Mouse (Mus musculus) midbrain, postnatal 0 days (tissue): Measurements from ENCODE around the gene Fignl2. TPM values are rescaled to one million over a fixed set of nuclear protein-coding genes. Genes with fewer than 3 reads are reported as not detected.

Experiments used
- ATAC-seq: fragments of 200-750 bp; cut with Nextera tagmentation; 2 replicates; pipeline ENCODE4 v1.8.0; 2017; ENCODE audit warnings: moderate number of reproducible peaks, mild to moderate bottlenecking, moderate TSS enrichment, moderate library complexity; ENCODE audit not compliant: low FRiP score
- DNase-seq: peaks from one replicate; pipeline ENCODE4 v3.0.0-alpha.2; 2015; ENCODE audit warnings: low spot score
- H3K27ac ChIP-seq: fragments of 300-500 bp; sonication (generic); 2 replicates; pipeline ENCODE4 v1.5.1; 2014; ENCODE audit warnings: low read depth, mild to moderate bottlenecking, low read length, mixed read lengths
- H3K27me3 ChIP-seq: fragments of 300-500 bp; sonication (generic); 2 replicates; pipeline ENCODE4 v1.6.1; 2014; ENCODE audit warnings: low read length, control low read depth, mixed read lengths; ENCODE audit not compliant: insufficient read depth
- H3K36me3 ChIP-seq: fragments of 300-500 bp; sonication (generic); 2 replicates; pipeline ENCODE4 v1.6.1; 2014; ENCODE audit warnings: low read length, control low read depth, mixed read lengths; ENCODE audit not compliant: insufficient read depth
- H3K4me1 ChIP-seq: fragments of 300-500 bp; sonication (generic); 2 replicates; pipeline ENCODE4 v1.6.1; 2014; ENCODE audit warnings: mild to moderate bottlenecking, control low read depth, antibody characterized with exemption, low read length, mixed read lengths; ENCODE audit not compliant: insufficient read depth
- H3K4me2 ChIP-seq: fragments of 300-500 bp; sonication (generic); 2 replicates; pipeline ENCODE4 v1.6.1; 2014; ENCODE audit warnings: low read depth, mild to moderate bottlenecking, low read length, mixed read lengths; ENCODE audit not compliant: poor library complexity, severe bottlenecking
- H3K4me3 ChIP-seq: fragments of 300-500 bp; sonication (generic); 2 replicates; pipeline ENCODE4 v1.5.1; 2014; ENCODE audit warnings: low read depth, mild to moderate bottlenecking, low read length, moderate library complexity
- H3K9ac ChIP-seq: fragments of 300-500 bp; sonication (generic); replicated peaks from 2 replicates; pipeline ENCODE4 v1.6.1; 2014; ENCODE audit warnings: mild to moderate bottlenecking, low read length, moderate library complexity, mixed read lengths; ENCODE audit not compliant: poor library complexity, severe bottlenecking
- H3K9me3 ChIP-seq: fragments of 300-500 bp; sonication (generic); 2 replicates; pipeline ENCODE4 v1.6.1; 2016; ENCODE audit warnings: low read length, control low read depth
- CTCF ChIP-seq: IDR thresholded peaks from 2 replicates; pipeline ENCODE4 v1.5.1; 2016; ENCODE audit warnings: antibody characterized with exemption, mild to moderate bottlenecking
- WGBS: fragments of 180-500 bp; shearing (Covaris S2); extraction: QIAGEN DNeasy Blood & Tissue Kit; methylation state at CpG from one replicate; pipeline ENCODE4 v1.1.7; 2014; 5-methylcytosine and 5-hydroxymethylcytosine counted together
- polyA plus RNA-seq: library from polyadenylated mRNA; unstranded; fragments of >200 nt; fragmentation: Nextera tagmentation; extraction: Ambion mirVana; gene quantifications from 2 replicates; pipeline ENCODE4 v1.2.1, GENCODE M21; 2015
- total RNA-seq: library from RNA; depleted of rRNA; stranded (reverse); fragments of >200 nt; gene quantifications from 2 replicates; pipeline ENCODE4 v1.2.3, GENCODE M21; 2014

The Fignl2 gene
- total and polyA plus RNA-seq, 2 experiments from 2014 or later, result 0.05 to 3.4 TPM

GRCm38 (mm10) chr15:101011352-101011751 lies 67.0 kb downstream of the Fignl2 start:
- no peak for ATAC-seq
- peaks cover 31% of the 10 kb centered on the region for H3K36me3 ChIP-seq
- no peak for DNase-seq
- no peaks in the 10 kb centered on the region for H3K27me3 ChIP-seq
- no peak overlapping the region for H3K9ac ChIP-seq
- no peak overlapping the region for H3K4me3 ChIP-seq
- H3K27ac ChIP-seq, result no peak overlapping the region
- no peaks in the 10 kb centered on the region for H3K9me3 ChIP-seq
- TF ChIP-seq CTCF, result no peak
- H3K4me2 ChIP-seq, result no peak overlapping the region
- H3K4me1 ChIP-seq, result no peaks in the 10 kb centered on the region
- WGBS, result 87% methylated on average over 6 of the region's 6 CpGs

GRCm38 (mm10) chr15:101008386-101009010 lies 69.9 kb downstream of the Fignl2 start:
- WGBS, result 80% methylated on average over 14 of the region's 14 CpGs
- no peak overlapping the region for H3K27ac ChIP-seq
- no peaks in the 10 kb centered on the region for H3K4me1 ChIP-seq
- no peak for TF ChIP-seq CTCF
- no peaks in the 10 kb centered on the region for H3K27me3 ChIP-seq
- DNase-seq (peak; percentile 15), ATAC-seq (no peak)
- H3K4me3 ChIP-seq, result no peak overlapping the region
- no peak overlapping the region for H3K9ac ChIP-seq
- H3K9me3 ChIP-seq, result no peaks in the 10 kb centered on the region
- H3K36me3 ChIP-seq, result peaks cover 14% of the 10 kb centered on the region
- no peak overlapping the region for H3K4me2 ChIP-seq

- Histone ChIP-seq H3K4me3 (no peak overlapping the region), H3K9me3 (no peaks in the 10 kb centered on the region), H3K9ac (no peak overlapping the region), H3K4me2 (no peak overlapping the region), H3K36me3 (peaks cover 10% of the 10 kb centered on the region), H3K4me1 (no peaks in the 10 kb centered on the region), H3K27ac (no peak overlapping the region), H3K27me3 (no peaks in the 10 kb centered on the region)
- 72% methylated on average over 7 of the region's 7 CpGs for WGBS
- no peak for DNase-seq
- ATAC-seq, result no peak
- TF ChIP-seq CTCF, result no peak
Observed at GRCm38 (mm10) chr15:101007236-101007635, 71.1 kb downstream of the Fignl2 start.

- Histone ChIP-seq H3K9me3 (no peaks in the 10 kb centered on the region), H3K9ac (no peak overlapping the region), H3K27me3 (no peaks in the 10 kb centered on the region), H3K4me2 (peak overlapping the region; percentile 34), H3K36me3 (peaks cover 10% of the 10 kb centered on the region), H3K4me1 (no peaks in the 10 kb centered on the region), H3K4me3 (peak overlapping the region; percentile 17; the same call in 1 of the 2 replicates), H3K27ac (no peak overlapping the region)
- no peak for TF ChIP-seq CTCF
- DNase-seq, result peak; percentile 17
- WGBS, result 18% methylated on average over 14 of the region's 15 CpGs
- ATAC-seq, result no peak
Observed at GRCm38 (mm10) chr15:101006251-101007040, 71.9 kb downstream of the Fignl2 start.

- H3K4me1 ChIP-seq, result no peaks in the 10 kb centered on the region
- H3K36me3 ChIP-seq, result peaks cover 10% of the 10 kb centered on the region
- no peaks in the 10 kb centered on the region for H3K9me3 ChIP-seq
- TF ChIP-seq CTCF, result no peak
- H3K4me3 ChIP-seq, result no peak overlapping the region
- no peak for ATAC-seq
- no peak overlapping the region for H3K9ac ChIP-seq
- H3K4me2 ChIP-seq, result no peak overlapping the region
- no peak overlapping the region for H3K27ac ChIP-seq
- no peaks in the 10 kb centered on the region for H3K27me3 ChIP-seq
- 79% methylated on average over 8 of the region's 8 CpGs for WGBS
- no peak for DNase-seq
Observed at GRCm38 (mm10) chr15:101005717-101006116, 72.7 kb downstream of the Fignl2 start.

GRCm38 (mm10) chr15:101004538-101004937 lies 73.8 kb downstream of the Fignl2 start:
- WGBS, result 49% methylated on average over 3 of the region's 3 CpGs
- ATAC-seq (no peak), DNase-seq (no peak)
- Histone ChIP-seq H3K9ac (no peak overlapping the region), H3K4me1 (no peaks in the 10 kb centered on the region), H3K36me3 (peaks cover 10% of the 10 kb centered on the region), H3K4me2 (no peak overlapping the region), H3K27ac (no peak overlapping the region), H3K9me3 (no peaks in the 10 kb centered on the region), H3K27me3 (no peaks in the 10 kb centered on the region), H3K4me3 (no peak overlapping the region)
- no peak for TF ChIP-seq CTCF
